Mouse (Mus musculus) heart, adult 10 weeks (tissue): ENCODE measurements around the gene Fabp3. TPM values are rescaled to one million over a fixed set of nuclear protein-coding genes. Genes with fewer than 3 reads are reported as not detected.

Experiments
- polyA plus RNA-seq: library from polyadenylated mRNA; stranded (reverse); fragments of 350-450 nt; fragmentation: Illumina TruSeq; extraction: RNeasy Lipid Tissue Mini Kit (QIAGEN cat#74804); gene quantifications from one replicate; pipeline ENCODE4 v1.2.3, GENCODE M21; 2014; ENCODE audit warnings: low read depth, low replicate concordance

Gene Fabp3
- 8,072 TPM for polyA plus RNA-seq

DNA sequence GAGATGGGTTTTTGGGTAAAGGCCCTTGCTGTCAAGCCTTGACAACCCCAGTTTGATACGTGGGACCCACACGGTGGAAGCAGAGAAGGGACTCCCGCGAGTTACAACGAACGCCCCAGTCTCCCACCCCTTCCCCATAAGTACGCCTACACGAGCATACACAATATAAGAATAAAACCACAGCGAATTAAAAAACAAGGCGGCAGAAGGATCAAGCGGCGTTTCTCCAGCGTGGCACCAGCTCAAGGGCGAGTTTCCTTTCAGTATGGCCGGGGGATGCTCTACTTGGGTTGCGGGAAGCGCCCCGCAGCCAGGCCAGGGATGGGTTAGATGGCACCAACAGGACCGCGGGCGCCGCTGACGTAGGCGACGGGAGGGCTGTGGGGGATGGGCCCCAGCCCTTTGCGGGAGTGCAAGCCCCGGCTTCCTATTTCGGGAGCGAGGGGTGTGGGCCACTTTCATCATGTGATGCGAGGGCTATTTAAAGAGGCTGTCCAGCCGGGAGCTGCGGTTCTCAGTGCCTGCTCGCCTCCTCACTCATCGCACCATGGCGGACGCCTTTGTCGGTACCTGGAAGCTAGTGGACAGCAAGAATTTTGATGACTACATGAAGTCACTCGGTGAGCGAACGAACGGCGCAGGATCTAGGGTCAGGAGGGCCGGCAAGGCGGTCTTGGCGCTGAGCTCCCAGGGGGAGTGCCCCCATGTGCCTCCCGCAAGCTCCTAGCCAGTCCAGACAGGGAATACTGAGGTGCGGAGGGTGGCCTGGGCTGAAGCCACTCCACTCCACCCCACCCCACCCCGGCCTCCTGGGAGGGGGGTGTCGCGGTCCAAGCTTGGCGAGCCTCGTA lies at the start of gene Fabp3, which contains the start of gene Gm10570:
Gene Fabp3, plus strand, starts transcription at position 365 of the 851 bp plus-strand sequence.
Gene Gm10570, minus strand, starts transcription at position 444 of the 851 bp plus-strand sequence.

DNA sequence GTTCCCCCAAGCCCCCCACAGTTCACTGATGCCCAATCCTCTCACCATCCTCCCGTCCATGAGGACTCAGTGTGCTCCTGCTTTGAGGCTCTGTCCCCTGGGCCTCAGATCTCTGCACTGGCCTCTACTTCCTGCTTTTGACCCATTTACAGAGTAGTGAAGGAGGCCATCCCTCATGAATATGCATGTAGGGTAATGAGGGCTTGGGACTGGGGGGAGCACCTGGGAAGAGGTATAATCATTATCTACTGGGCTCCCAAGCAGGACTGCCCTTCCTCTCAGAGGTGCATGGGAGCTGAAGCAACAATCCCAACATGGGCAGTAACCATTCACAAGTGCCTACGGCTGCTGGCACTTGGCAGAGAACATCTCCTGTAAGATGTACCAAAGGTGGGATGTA lies 29.3 kb upstream of the Fabp3 start, which contains the start of gene Serinc2:
Gene Serinc2, minus strand, starts transcription at position 101 of the 400 bp plus-strand sequence.

DNA sequence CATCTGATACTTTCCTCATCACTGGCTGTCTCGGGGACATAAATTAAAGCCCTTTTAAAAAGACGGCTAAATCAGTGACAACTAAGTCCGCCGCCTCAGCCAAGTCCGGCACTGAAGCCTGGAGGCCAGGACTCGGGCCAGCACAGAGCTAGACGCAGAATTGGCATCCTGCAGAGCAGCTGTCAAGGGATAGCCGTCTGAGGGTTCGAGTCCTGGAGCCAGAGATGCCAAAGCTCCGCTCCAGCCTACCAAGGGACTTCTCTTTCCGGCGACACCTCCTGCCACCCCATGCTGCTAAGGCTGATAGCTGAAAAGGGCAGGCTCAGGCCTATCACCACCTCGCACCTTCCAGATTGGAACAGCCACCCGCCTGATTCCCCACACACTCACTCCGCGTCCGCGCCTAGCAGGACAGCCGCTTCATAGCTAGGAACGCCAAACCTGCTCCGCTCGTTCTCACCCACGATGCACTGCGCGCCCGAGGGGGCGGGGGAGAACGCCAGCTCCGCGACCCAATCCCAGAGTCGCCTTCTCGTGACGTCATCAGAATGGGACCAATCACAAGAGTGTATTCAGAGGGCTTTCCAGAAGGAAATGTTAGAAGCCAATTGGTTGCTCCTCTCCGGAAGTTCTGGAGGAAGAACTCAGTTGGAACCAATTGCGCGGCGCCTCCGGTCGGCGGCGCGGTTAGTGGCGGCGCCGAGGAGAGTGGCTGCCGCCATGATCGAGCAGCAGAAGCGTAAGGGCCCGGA lies 51.3 kb downstream of the Fabp3 start, which contains the start of the genes Zcchc17 and Snrnp40:
Gene Zcchc17, minus strand, starts transcription at position 458 of the 752 bp plus-strand sequence.
Gene Snrnp40, plus strand, starts transcription at position 647 of the 752 bp plus-strand sequence.

Other genes starting within 250 kb of the Fabp3 start
- gene Pef1, start 206.0 kb upstream of the Fabp3 start, polyA plus RNA-seq: 43.6 TPM
- gene Hcrtr1, start 169.2 kb upstream of the Fabp3 start, polyA plus RNA-seq: not detected
- 58.4 TPM for gene Tinagl1, start 133.5 kb upstream of the Fabp3 start, polyA plus RNA-seq
- not detected for gene Gm853, start 86.2 kb upstream of the Fabp3 start, polyA plus RNA-seq
- 0.71 TPM for gene Serinc2, start 29.4 kb upstream of the Fabp3 start, polyA plus RNA-seq
- 1.2 TPM for gene Gm10570, start 79 bp downstream of the Fabp3 start, polyA plus RNA-seq
- gene Zcchc17, start 51.3 kb downstream of the Fabp3 start, polyA plus RNA-seq: 27.8 TPM
- gene Snrnp40, start 51.5 kb downstream of the Fabp3 start, polyA plus RNA-seq: 19.6 TPM